Mouse (Mus musculus): ENCODE results near the gene Adgrv1. TPM values are rescaled to one million over a fixed set of nuclear protein-coding genes. Genes with fewer than 3 reads are reported as not detected.

Adgrv1 gene
- total RNA-seq, 4 experiments from 2014 or later: 1.6 to 2.9 (median 1.7) TPM

DNA sequence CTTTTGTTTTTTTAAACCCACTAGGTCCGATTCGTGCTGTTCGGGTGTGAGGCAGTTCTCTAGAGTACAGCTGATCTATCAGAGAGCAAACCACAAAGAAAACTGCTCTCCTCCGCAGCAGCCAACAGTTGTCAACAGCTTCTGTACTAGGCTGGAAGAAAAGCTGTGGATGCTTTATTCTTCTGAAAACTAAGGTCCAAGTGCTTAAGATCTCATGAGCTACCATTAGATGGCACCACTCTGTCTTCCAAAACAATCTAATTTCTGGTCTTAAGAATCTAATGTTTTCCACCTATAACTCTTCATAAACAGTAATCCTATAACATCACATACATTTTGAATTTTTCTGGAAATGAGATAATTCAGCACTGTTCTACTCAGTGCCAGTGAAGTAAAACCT lies 22.6 kb downstream of the Adgrv1 start:
- DNase-seq: no peak

DNA sequence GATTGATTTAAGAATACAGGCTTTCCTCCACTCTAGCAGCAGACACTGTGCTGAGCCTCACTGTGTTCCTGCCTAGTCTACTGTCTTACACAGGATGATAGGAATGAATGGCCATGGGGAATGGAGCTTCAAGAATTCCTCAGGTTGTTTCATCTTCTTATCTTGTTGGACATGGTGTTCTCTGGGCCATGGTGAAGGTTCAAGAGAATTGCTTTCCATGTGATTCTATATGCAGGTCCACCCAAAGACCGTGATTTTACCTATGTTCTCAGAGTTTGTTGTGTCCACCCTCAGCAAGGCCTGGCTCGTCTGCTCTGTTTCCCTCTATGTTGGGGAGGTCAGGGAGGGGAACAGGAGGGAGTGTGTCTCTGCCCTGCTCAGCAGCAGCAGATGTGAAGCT lies 26.0 kb downstream of the Adgrv1 start:
- no peak for DNase-seq

DNA sequence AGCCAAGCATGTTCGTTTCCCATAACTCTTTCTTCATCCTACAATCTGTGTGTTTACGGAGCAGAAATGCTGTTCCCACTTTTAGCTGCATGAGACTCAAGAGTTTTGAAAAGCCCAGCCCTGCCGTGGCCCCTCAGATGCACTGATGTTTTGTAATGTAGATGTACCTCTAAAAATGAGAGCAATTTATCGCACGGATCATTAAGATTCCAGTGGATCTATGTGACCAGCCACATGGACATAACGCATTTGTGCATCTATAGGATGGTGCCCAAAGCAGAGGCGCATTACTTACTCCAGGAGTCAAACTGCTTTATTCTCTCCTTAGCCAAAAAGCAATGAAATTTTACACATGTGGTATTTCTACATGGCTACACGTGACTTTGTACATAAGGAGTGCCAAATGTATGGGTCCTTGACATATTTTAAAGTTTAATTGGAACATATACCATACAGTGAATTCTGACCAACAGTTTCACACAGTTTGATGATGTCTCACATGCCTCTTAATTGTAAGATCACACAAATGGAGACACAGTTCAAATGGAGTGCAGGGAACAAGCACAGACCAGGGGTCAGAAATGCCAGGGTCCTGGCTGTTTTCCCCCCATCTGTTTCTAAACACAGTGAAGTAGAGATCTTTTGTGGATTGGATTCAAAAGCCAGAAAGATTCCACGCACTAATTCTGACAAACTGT lies 35.9 kb downstream of the Adgrv1 start:
- DNase-seq: no peak

DNA sequence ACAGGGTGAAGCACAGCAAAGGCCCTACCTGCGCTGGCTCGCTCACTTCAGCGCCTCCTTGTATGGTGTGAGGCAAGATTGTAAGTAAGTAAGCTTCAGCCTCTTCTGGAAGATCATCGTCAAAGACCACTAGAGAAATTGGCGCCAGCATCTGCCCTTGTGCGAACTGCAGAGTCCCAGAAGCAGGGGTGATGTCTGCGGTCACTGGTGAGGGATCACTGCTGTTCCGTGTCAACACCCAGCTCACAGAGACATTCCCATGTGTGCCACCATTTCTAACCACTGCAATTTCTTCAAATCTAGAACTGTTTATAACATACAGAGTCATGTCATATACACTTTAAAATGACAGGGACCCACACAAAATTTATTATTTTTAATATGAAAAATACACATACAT lies 54.3 kb downstream of the Adgrv1 start:
- DNase-seq: no peak

DNA sequence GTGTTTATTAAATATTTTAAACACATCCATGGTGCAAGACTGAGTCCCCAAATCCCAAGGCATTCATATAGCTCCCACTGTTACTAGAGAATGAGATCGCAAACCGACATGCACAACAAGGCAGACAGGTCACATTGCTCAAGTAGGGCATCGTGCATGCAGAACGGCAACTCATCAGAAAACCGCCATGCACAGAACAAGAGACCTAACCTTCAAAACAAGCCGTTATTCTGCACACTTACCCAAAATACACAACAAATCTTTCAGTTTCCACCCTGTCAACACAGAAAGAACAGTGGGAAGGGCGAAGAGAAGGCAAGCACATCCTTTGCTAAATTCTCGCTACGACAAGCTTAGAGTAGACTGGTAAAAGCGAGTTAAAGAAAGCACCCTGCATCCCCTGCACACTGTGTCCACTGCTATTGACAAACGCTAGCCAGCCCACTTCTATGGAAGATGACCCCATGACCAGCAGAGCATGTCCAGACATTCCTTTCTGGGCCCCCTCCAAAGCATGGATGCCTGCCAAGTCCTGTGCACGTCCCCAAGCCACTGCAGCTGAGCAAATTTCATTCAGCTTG lies 62.6 kb downstream of the Adgrv1 start:
- DNase-seq: no peak

DNA sequence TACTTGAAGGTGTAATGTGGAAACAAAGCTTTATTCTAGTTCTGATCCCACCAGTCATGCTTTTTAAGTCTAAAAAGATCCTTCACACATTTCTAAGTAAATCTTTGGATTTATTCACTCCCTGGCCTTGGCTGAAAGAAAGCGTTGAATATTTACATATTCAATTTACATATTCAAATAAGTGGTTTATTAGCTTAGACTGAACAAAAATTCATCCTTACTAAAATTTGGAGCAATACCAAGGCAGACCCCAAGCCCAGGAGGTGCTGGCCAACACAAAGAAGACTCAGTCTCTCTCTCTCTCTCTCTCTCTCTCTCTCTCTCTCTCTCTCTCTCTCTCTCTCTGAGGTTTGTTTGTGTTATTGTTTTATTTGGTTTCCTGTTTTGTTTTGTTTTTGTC lies 82.9 kb downstream of the Adgrv1 start:
- no peak for DNase-seq

DNA sequence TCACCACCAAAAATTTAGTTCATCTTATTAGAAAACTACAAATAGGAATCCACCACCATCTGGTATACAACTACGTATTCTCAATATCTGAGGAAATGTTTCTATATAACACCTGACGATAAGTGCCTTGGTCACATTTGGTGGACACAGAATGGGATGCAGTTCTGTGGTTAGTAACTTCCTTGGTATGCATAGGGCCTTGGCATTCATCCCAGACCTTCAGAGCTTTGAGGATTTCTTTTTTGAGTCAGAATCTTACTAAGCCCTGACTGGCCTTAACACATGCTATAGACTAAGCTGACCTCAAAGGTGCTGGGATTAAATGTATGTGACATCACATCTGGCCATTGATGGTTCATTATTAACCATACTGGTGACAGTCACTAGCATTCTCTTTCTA lies 98.0 kb downstream of the Adgrv1 start:
- no peak for DNase-seq

DNA sequence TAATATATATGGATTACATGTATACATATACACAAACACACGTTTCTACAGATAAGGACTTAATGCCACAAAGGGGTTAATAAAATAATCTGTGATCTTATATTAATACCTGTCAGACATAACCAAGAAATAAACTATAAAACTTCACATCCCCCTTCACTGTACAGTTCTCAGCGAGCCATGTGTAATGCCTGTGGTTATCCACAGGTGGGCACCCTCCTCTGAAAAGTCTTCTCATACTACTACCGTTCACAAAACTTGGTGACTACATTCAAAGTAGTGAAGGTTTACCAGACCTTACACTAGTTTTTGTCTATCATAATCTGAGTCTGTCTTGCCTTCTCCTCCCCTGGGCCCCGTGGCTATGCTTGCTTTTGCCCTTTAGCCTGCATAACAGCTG lies 106.3 kb downstream of the Adgrv1 start:
- DNase-seq: no peak

DNA sequence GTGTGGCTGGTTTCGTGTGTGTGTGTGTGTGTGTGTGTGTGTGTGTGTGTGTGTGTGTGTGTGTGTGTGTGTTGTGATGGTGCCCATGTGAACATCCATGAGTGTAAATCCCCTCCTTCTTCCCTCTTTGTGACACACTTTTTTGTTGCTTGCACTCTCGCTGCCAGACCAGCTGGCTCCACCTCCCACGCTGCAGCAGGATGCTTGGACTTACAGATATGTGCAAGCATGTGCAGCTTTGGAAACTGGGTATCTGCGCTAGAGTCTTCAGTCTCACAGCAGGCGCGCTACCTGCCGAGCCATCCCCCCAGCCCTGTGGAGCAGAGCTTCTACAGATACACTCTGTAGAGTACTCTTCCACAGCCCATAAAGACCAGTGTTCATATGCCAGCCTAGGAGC lies 122.8 kb downstream of the Adgrv1 start:
- no peak for DNase-seq

DNA sequence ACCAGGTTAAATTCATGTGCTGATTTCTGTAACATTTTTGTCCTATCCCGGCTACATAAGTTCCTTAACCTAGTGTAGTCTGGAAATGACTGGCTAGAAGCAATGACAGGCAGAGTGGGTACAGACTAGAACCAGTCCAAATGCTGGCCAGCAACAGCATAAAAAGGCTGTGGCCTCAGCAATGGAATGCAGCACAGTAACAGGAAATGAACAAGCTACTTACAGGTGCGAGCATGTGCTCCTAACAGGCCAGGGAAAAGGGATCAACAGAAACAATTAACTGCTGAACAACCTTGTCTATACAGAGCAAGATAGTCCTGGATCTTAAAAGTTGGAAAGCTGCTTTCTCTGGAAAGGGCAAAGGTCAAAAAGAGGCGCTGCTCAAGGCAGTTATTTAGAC lies 135.9 kb downstream of the Adgrv1 start:
- DNase-seq: no peak

DNA sequence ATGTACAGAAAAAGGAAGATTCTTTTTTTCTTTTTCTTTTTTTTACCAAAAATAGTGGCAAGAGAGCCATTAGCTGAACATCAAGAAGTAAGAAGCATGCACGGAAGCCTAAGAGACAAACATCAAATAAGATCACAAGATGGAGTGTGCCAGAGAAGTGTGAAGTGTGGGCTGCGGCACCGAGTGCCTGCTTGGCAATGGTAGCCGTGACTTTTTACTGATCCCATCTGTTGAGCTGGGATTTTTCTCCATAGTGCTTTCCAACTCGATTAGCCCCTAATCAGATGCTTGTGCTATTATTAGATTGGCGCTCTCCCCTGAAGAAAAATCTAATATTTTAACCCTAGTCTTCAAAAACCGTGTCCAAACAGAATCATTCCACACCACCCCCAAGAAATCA lies 141.0 kb downstream of the Adgrv1 start:
- DNase-seq: no peak

DNA sequence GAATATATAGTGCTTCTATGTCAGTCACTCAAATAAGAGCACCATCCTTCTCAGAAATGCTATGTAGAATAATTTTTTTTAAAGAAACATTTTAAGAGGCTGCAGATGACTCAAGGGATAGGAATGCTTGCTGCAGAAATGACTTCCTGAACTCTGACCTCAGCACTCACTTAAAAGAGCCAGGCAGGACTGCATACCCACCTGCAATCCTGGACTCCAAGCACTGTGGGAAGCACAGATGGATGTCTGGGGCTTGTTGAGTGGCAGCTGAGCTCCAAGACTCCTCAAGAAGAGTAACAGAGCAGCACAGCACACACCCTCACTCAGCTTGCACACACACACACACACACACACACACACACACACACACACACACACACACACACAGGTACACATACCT lies 146.0 kb downstream of the Adgrv1 start:
- no peak for DNase-seq

DNA sequence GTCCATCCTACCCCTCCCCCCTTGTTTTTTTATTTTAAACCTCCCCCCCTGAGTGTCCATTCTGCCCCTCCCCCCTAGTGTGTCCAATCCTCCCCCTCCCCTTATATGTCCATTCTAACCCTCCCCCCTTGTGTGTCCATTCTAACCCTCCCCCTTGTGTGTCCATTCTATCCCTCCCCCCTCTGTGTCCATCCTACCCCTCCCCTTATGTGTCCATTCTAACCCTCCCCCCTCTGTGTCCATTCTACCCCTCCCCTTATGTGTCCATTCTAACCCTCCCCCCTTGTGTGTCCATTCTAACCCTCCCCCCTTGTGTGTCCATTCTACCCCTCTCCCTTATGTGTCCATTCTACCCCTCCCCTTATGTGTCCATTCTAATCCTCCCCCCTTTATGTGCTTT lies 159.2 kb downstream of the Adgrv1 start:
- no peak for DNase-seq

DNA sequence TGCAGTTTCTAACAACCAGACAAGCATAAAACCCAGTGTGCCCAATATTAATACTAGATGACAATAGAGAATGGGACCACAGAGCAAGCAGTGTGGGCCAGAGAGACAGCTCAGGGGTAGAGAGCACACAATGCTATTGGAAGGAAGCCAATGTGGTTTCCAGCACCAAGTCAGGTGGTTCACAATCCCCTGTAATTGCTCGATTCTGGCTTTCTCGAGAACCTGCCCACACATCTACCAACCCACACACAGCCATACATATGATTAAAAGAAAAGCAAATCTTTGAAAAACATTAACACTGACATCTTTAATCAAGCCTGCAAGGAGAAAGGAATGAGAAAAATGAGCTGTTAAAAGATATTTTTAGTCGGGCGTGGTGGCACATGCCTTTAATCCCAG lies 166.3 kb downstream of the Adgrv1 start:
- DNase-seq: no peak

DNA sequence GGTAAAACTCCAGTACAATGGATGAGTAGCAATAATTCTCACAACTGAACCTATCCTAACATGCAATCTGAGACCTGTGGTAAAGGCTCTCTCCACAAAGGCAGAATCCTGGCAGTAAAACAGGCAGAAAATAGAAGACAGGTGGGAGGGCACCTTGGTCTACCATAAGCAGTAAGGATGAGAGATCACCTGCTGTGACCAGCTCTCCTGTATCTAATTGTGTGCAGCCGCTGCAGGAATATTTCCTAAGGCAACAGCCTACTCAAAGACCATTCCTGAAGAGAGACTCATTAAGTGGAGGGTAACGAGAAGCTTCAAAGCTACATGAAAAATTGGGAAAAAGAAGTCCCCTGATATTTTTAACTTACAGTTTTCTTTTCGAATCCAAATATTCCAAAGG lies 167.2 kb downstream of the Adgrv1 start:
- DNase-seq: no peak

DNA sequence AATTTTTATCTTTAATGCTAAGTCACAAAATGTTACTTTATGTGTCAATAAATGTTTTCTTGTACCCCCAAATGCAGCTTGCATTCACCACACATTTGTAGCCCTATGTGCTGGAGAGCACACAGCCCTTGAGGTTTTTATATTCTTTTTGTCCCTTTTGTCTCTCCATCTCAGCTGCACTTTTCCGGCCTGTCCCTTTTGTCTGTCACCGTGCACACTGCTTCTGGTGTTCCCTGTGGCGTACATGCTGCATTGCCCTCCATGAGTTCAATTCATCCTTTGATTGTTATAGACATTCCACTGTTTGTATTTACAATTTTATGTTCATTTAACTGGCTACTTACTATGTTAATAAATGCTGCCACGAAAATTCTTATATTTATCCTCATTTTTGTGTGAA lies 183.3 kb downstream of the Adgrv1 start:
- no peak for DNase-seq

DNA sequence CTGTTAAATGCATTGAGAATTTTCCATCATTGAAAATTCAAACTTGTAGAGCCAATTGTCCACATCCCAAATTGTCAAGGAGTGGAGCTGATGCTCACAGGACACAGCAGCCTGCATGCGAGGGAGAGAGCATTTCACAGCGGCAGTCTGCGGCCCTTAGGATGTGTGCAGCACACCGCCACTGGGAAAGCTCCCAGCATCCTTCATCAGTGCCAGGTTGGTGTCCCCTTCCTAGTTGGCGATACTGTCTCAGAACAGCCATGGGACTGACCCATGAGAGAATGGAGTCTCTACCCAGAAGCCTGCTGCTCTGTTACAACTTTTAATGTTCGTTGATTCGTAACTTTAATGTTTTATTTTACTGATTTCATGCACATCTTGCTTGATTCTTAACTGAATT lies 183.8 kb downstream of the Adgrv1 start:
- DNase-seq: no peak

DNA sequence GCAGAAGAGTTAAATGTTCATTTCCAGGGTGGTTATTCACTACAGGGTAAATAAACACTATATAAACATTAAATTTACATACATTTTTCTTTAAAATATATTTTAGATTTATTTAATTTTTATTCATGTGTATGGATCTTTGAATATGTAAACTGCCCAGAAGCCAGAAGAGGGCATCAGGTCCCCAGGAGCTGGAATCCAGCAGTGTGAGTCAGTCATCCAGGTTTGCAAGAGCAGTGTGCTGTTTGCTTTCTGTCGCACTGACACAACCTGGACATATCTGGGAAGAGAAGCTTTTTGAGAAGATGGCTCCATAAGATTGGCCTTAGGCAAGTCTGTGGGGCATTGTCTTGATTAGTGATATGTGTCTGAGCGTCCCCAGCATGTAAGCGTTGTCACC lies 191.5 kb downstream of the Adgrv1 start:
- DNase-seq: no peak

DNA sequence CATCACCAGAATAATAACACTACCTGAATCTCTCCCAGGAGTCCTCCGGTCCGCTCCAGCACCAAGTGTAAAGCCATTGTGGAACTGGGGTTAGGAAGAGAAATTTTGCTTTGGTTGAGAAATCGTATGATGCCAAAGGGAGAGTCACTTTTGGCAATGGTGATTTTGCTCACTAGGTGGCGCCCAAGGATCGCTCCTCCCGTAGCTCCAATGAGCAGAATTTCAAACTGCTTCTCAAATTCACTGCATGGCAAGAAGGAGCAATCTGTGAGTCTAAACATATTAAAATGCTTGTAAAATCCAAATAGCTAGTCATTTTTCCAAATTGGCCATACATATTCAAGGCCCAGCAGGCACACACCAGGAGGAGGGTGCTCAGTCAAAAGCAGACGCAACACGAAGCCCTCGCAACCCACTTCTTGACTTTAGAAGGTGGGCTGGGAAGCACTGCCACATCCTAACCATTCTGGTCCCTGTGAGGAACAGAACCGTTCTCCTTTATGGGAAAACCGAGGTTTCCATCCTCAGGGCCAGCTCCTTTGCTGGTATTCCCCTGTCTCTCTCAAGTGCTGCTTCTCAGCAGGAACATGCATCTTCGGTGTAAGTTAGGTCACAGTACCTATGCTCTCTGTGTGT lies 193.4 kb downstream of the Adgrv1 start:
- peak; percentile 22 for DNase-seq

DNA sequence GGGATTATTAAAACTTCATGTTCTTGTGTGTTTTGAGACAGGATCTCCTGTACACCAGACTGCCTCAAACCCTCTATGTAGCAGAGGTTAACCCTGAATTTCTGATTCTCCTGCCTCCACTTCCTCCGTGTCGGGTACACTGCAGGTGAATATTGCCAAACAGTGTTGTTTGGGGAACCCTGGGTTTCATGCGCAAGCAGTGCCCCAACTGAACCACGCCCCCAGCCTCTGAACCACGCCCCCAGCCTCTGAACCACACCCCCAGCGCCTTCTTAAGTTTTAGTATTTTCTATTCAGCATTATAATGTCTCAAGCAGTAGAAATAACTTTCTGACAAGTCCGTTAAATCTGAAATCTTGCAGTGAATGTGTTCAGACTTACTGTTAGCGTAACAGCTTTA lies 195.9 kb downstream of the Adgrv1 start:
- no peak for DNase-seq

DNA sequence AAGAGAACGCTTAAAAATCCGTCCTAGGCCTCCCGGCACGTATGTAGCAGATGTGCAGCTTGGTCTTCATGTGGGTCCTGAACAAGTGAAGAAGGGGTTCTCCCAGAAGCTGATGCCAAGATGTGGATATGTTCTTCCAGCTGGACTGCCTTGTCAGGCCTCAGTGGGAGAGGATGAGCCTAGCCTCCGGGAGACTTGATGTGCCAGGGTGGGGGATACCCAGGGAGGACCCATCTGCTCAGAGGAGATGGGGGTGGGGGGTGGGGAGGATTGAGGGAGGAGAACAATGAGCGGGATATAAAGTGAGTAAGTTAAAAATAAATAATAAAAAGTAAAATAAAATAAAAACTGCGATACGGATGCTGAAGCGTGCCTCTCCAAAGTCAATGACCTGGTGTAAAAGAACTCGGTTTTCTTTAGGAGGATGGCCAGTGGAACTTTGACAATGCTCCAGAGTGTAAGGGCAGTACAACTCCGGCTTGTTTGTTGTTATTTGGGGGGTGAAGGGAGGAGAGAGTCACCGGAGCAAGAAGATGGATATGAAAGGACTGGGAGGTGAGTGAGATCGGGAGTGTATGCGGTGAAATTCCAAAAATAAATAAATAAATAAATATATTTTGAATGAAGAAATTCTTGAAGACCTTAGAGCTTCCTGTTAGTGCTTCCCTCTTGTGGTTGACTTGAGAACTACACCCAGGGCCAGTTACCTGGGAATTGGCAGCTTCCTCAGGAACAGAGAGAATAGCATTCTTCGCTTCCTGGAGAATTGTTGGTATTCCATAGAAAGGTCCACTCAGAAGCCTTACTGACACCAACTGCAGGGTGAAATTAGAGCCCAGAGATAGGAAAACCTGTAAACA lies 205.8 kb downstream of the Adgrv1 start:
- no peak for DNase-seq

DNA sequence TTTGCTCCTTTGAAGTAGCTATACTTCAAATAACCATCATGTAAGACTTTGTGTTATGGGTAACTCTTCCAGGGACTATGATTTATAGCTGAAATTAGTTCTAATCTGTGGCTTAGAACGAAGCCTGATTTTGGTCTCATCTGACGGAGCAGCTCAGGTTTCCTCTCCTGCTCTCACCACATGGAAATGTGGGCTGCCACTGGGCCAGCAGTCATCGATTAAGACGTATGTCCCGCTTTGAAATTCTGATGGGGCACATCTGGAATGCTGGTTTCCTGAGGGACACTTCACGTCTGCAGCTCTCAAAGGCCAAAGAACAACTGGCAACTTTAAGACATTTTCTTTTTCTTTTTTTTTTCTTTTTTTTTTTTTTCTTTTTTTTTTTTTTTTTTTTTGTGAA lies 207.8 kb downstream of the Adgrv1 start:
- no peak for DNase-seq

DNA sequence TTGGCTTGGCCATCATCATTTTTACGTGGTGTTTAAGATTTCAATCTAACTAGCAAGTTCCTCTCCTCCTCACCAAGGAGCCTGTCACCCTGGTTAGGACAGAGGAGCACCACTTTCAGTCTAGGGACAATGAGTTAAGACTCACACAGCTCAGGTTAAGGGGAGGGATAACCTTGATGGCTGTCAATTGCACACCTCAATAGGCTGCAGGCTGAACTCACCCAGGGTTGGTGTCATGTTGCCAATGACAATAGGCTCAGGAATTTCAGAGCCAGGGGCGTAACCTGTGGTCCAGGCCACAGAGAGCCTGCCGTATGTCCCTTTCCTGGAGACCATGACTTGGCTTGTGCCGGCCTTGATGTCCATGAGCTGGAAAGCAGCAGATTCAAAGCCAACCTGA lies 209.0 kb downstream of the Adgrv1 start:
- no peak for DNase-seq

Data from adrenal gland, adult 8-10 months (tissue).